In the genomic region with DNA sequence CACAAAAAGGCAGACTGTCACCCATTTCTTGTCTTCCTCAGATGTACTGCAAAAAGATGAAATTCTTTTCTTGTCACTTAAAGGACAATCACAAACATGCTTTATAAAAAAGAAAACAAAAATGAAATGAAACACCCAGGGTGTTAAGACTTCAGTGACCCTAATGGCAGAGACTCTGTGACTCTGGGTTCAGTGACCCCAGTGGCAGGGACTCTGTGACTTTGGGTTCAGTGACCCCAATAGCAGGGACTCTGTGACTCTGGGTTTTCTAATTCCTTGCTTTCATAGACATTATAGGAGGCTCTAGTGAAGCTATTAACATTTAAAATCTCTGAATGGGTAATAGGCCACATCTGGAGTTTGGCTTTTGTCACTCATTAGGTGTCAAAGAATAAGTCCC, we compare ENCODE assay signal across 38 mouse cellular contexts. TPM values are rescaled to one million over a fixed set of nuclear protein-coding genes. Genes with fewer than 3 reads are reported as not detected.
"Had no signal": no experiment of that assay in that cellular context is flagged by ENCODE, and none has a peak within 500 bp of the region (broad histone marks: within the 10 kb centered on the region; RNA-seq: fewer than 3 reads in every experiment).

No protein-coding gene starts in this region.

- H3K4me2 ChIP-seq: embryonic facial prominence, embryonic 12.5 days; embryonic facial prominence, embryonic 13.5 days; embryonic facial prominence, embryonic 15.5 days; forebrain, embryonic 12.5 days; forebrain, embryonic 13.5 days; forebrain, embryonic 15.5 days had no signal

- DNase-seq: cerebellum, adult 2 months; cerebellum, adult 8-10 months; cerebellum, adult 9-10 months; cerebellum, adult 9-11 months; cerebellum, postnatal 10 days; cerebellum, postnatal 14 days; cerebellum, postnatal 25 days; cerebellum, postnatal 36 days; embryo, embryonic 11 days; forebrain, postnatal 0 days; gastrocnemius, adult 2 months; gastrocnemius, postnatal 10 days; gastrocnemius, postnatal 14 days; gastrocnemius, postnatal 25 days; gastrocnemius, postnatal 36 days; heart, adult 11 months; heart, adult 18-20 months; heart, adult 2 months had no signal

- H3K27ac ChIP-seq: embryonic facial prominence, embryonic 10.5 days; embryonic facial prominence, embryonic 12.5 days; embryonic facial prominence, embryonic 13.5 days; embryonic facial prominence, embryonic 15.5 days; forebrain, embryonic 10.5 days; forebrain, embryonic 12.5 days; forebrain, embryonic 13.5 days; forebrain, embryonic 15.5 days; gastrocnemius, adult 2 months; heart, adult 2 months had no signal

- H3K36me3 ChIP-seq: embryonic facial prominence, embryonic 10.5 days; embryonic facial prominence, embryonic 12.5 days; embryonic facial prominence, embryonic 13.5 days; embryonic facial prominence, embryonic 15.5 days; forebrain, embryonic 10.5 days; forebrain, embryonic 12.5 days; forebrain, embryonic 15.5 days had no signal

- H3K9ac ChIP-seq: embryonic facial prominence, embryonic 12.5 days; embryonic facial prominence, embryonic 13.5 days; embryonic facial prominence, embryonic 15.5 days; forebrain, embryonic 12.5 days; forebrain, embryonic 13.5 days; forebrain, embryonic 15.5 days; forebrain, postnatal 0 days had no signal

- H3K9me3 ChIP-seq: embryonic facial prominence, embryonic 10.5 days; embryonic facial prominence, embryonic 12.5 days; embryonic facial prominence, embryonic 13.5 days; embryonic facial prominence, embryonic 15.5 days; forebrain, embryonic 10.5 days; forebrain, embryonic 12.5 days; forebrain, embryonic 13.5 days; forebrain, embryonic 15.5 days had no signal

- ATAC-seq: forebrain, embryonic 13.5 days; forebrain, embryonic 14.5 days; forebrain, embryonic 15.5 days; forebrain, embryonic 16.5 days; forebrain, postnatal 0 days had no signal

- H3K4me3 ChIP-seq: embryonic facial prominence, embryonic 10.5 days; embryonic facial prominence, embryonic 12.5 days; embryonic facial prominence, embryonic 13.5 days; embryonic facial prominence, embryonic 15.5 days; erythroblast, embryonic 14.5 days; forebrain, embryonic 10.5 days; forebrain, embryonic 12.5 days; forebrain, embryonic 13.5 days; forebrain, embryonic 15.5 days; gastrocnemius, adult 2 months; heart, adult 2 months had no signal

- H3K27me3 ChIP-seq: embryonic facial prominence, embryonic 12.5 days; embryonic facial prominence, embryonic 13.5 days; embryonic facial prominence, embryonic 15.5 days; forebrain, embryonic 12.5 days; forebrain, embryonic 13.5 days; forebrain, embryonic 15.5 days had no signal

RNA-seq across cellular contexts. Expression of gene 1700016D06Rik, which starts 53.9 kb away (rescaled TPM):
- total RNA-seq: common myeloid progenitor, adult 5-6 weeks; forebrain, postnatal 0 days; gastrocnemius, adult 18-20 months; gastrocnemius, adult 2 months; gastrocnemius, adult 8-10 months; gastrocnemius, postnatal 10 days; gastrocnemius, postnatal 14 days; gastrocnemius, postnatal 25 days; gastrocnemius, postnatal 36 days; gastrocnemius, postnatal 4 days; granulocyte monocyte progenitor cell, adult 5-6 weeks; heart, adult 18-20 months; heart, adult 2 months had no signal
- polyA plus RNA-seq: cerebellum, adult 2 months; cortical plate, adult 2 months; embryonic facial prominence, embryonic 10.5 days; embryonic facial prominence, embryonic 11.5 days; embryonic facial prominence, embryonic 12.5 days; embryonic facial prominence, embryonic 13.5 days; embryonic facial prominence, embryonic 15.5 days; erythroblast, embryonic 14.5 days; forebrain, embryonic 10.5 days; forebrain, embryonic 11.5 days; forebrain, embryonic 12.5 days; forebrain, embryonic 13.5 days; forebrain, embryonic 14.5 days; frontal cortex, adult 2 months; heart, adult 2 months had no signal
